Mouse (Mus musculus) lung, postnatal 0 days (tissue): ENCODE data around the gene Fahd2a.

Source experiments
- CTCF ChIP-seq: IDR thresholded peaks from 2 replicates; pipeline ENCODE4 v1.5.1; 2016; ENCODE audit warnings: antibody characterized with exemption, mild to moderate bottlenecking
- EP300 ChIP-seq: IDR thresholded peaks from 2 replicates; pipeline ENCODE4 v1.6.1; 2016; ENCODE audit warnings: antibody characterized with exemption, mild to moderate bottlenecking, control low read depth

- TF ChIP-seq CTCF (no peak), EP300 (no peak)
Measured at GRCm38 (mm10) chr2:127435554-127435953, 8.8 kb downstream of the Fahd2a start.
